Mouse (Mus musculus) cerebellum, adult 2 months (tissue): ENCODE data around the gene Pak6. TPM values are rescaled to one million over a fixed set of nuclear protein-coding genes. Genes with fewer than 3 reads are reported as not detected.
A peak's percentile ranks its signal among the peaks of the same experiment; 100 is the strongest.

ENCODE experiments used
- DNase-seq, 2 experiments: peaks; one replicate each; pipeline ENCODE4 v3.0.0; 2021
- H3K27ac ChIP-seq: fragments of 200-500 bp; 2 replicates; pipeline ENCODE4 v1.5.1; 2012; ENCODE audit warnings: low read length, control low read depth, inconsistent platforms; ENCODE audit not compliant: insufficient read depth
- H3K27me3 ChIP-seq: fragments of 200-500 bp; 2 replicates; pipeline ENCODE4 v1.6.1; 2012; ENCODE audit warnings: inconsistent platforms, mild to moderate bottlenecking, low read length, moderate library complexity; ENCODE audit not compliant: control insufficient read depth, insufficient read depth
- H3K4me1 ChIP-seq: fragments of 200-500 bp; 2 replicates; pipeline ENCODE4 v1.6.1; 2011; ENCODE audit warnings: low read length; ENCODE audit not compliant: control insufficient read depth, insufficient read depth
- H3K4me3 ChIP-seq: fragments of 200-500 bp; replicated peaks from 2 replicates; pipeline ENCODE3; 2011; ENCODE audit warnings: mild to moderate bottlenecking, low read depth, low read length, control low read depth; ENCODE audit not compliant: insufficient read depth
- CTCF ChIP-seq: fragments of 200-500 bp; IDR thresholded peaks from 2 replicates; pipeline ENCODE4 v1.5.1; 2011; ENCODE audit warnings: low read depth, mild to moderate bottlenecking, control low read depth, low read length, moderate library complexity, borderline replicate concordance; ENCODE audit not compliant: insufficient read depth
- POLR2A ChIP-seq: fragments of 200-500 bp; IDR thresholded peaks from 2 replicates; pipeline ENCODE4 v1.6.1; 2011; ENCODE audit warnings: low read length, control low read depth, borderline replicate concordance; ENCODE audit not compliant: insufficient read depth
- WGBS: fragments of 180-500 bp; shearing (Covaris S2); methylation state at CpG from one replicate; pipeline ENCODE4 v1.1.7; 2018; 5-methylcytosine and 5-hydroxymethylcytosine counted together
- polyA plus RNA-seq: library from polyadenylated mRNA; depleted of rRNA; stranded (reverse); fragments of >200 nt; gene quantifications from 2 replicates; pipeline ENCODE4 v1.2.3, GENCODE M21; 2012; rRNA removed

Pak6 gene
- polyA plus RNA-seq, 1 experiment = 6.4 TPM

DNA sequence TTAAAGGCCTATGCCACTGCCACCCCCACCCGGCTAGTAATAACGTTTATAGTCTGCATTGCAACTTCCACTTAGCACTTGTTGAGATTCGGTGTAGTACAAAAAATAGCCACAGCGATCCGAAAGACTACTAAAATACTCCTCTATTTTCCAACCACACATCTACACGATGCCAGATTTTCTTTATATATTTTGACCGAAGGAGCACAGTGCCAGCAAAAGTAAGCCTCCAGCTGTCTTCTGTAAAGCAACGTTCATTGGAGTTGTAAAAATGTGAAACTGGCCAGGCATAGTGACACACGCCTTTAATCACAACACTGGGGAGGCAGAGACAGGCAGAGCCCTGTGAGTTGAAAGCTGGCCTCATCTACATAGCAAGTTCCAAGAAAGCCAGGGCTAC lies 78.1 kb downstream of the Pak6 start:
- no peak overlapping the region for H3K4me3 ChIP-seq
- DNase-seq = no peak
- H3K27ac ChIP-seq = no peak overlapping the region
- H3K4me1 ChIP-seq = no peaks in the 10 kb centered on the region
- WGBS = 63% methylated on average over 9 of the region's 9 CpGs
- H3K27me3 ChIP-seq = no peaks in the 10 kb centered on the region
- TF ChIP-seq CTCF (no peak), POLR2A (no peak)

GRCm38 (mm10) chr2:118743261-118743943 lies 80.3 kb downstream of the Pak6 start:
- no peak overlapping the region for H3K4me3 ChIP-seq
- WGBS = 36% methylated on average over 8 of the region's 8 CpGs
- H3K27ac ChIP-seq = no peak overlapping the region
- no peak for TF ChIP-seq POLR2A
- TF ChIP-seq CTCF = peak; percentile 64; the same call in 1 of the 2 replicates
- no peaks in the 10 kb centered on the region for H3K27me3 ChIP-seq
- H3K4me1 ChIP-seq = 0 out of 2 replicates have a peak, but pooled peaks cover 5% of the 10 kb centered on the region
- peak; percentile 43 to 68 for DNase-seq

DNA sequence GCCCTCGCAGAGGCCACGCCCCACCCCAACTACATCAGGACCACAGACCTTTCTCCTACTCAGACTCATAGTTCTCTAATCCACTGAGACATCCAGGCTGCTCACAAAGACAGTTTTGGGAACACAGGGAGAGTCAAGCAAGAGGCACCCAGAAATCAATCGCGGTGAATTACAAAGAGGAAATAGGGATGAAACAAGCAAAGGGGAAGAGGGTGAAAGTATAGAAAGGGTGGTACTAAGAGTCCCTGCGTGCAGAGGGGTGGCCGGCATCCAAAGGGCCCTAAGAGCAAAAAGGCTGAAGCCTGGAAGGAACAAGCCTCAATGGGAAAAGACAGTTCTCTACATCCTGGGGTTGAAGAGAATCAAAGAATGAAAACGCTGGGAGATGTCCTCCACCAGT lies 81.5 kb downstream of the Pak6 start:
- no peak overlapping the region for H3K4me3 ChIP-seq
- TF ChIP-seq CTCF (no peak), POLR2A (no peak)
- no peak for DNase-seq
- H3K27ac ChIP-seq = no peak overlapping the region
- H3K4me1 ChIP-seq = peaks cover 11% of the 10 kb centered on the region; the same call in 1 of the 2 replicates
- no peaks in the 10 kb centered on the region for H3K27me3 ChIP-seq
- WGBS = 36% methylated on average over 7 of the region's 7 CpGs

DNA sequence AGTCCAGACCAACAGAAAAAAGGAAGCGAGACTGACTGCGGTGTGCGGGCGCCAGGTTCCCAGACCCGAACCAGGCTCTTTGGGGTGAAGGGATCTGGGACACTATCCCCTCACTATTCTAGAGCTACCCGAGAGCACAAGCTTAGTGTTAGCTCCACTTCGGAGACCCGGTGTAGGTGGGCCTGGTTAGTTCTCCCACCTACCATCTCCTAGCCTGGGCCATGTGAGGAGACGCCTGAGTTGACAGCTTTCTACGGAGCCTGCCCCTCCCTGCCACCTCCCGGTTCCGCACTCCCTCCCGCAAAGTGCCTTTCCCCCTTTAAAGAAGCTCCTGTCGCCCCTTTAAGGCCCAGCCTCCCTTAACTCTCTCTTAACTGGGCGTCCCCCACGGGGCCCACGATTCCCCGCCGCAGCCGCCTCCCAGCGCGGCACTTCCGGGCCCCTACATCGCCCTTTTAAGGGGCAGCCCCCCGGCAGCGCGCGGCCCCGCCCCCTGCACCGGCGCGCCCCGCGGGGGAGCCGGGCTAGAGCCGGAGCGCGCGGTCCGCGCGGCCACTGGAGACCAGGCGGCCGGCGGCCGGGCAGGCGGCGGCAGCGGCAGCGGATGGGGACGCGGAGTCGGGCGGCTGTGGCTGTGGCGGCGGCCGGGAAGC lies 82.3 kb downstream of the Pak6 start, which contains the start of gene Inafm2:
Gene Inafm2, plus strand, starts transcription at position 527 of the 653 bp plus-strand sequence.
- DNase-seq = peak; percentile 91 to 93
- peak within 1 kb of the TSS; percentile 58 for H3K27ac ChIP-seq
- TF ChIP-seq POLR2A = peak; percentile 52
- no peak for TF ChIP-seq CTCF
- peaks cover 14% of the 10 kb centered on the region for H3K4me1 ChIP-seq
- WGBS = under 1% methylated on average over 57 of the region's 57 CpGs
- H3K4me3 ChIP-seq = peak within 1 kb of the TSS; percentile 97
- H3K27me3 ChIP-seq = no peaks in the 10 kb centered on the region

DNA sequence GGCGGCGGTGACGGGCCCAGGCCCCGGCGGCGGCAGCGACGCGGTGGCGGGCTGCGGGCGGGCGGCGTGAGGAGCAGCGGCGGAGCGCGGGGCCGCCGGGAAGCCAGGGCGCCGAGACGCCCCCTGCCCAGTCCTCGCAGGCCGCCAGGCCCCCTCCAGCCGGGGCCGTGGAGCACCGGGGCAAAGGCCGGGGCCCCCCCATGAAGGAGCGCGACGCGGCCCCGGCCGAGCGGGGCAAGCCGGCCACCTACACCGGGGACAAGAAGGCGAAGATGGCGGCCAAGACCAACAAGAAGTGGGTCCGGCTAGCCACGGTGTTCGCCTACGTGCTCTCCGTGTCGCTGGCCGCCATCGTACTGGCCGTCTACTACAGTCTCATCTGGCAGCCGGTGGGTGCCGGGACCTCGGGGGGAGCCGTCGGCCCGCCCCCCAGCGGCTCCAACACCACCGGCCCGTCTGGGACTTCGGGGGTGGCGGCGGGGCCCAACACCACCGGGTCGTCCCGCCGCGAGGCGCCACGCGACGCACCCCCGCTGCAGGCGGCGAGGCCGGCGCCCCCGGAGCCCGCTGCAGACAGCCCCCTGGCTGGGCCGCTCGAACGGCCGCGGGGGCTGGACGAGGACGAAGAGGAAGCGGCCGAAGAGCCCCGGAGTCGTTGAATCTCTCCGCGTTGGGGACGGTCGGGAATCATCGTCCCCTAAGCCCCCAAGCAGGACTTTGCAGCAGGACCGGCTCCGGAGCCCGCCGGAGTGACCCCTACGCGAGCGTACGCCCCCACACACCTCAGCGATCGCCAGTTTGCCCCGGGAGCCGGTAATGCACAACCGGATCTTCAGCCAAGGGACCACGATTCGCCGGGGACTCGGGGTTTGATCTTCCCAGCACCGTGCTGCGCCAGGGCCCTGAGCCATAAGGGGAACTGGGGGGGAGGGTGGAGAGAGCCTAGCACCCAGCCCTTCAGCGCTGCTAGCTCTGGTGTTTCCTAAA lies 83.1 kb downstream of the Pak6 start:
- H3K27me3 ChIP-seq = no peaks in the 10 kb centered on the region
- peaks cover 16% of the 10 kb centered on the region for H3K4me1 ChIP-seq
- H3K4me3 ChIP-seq = peak overlapping the region; percentile 97
- TF ChIP-seq CTCF = no peak
- no peak for TF ChIP-seq POLR2A
- peak; percentile 62 to 63 for DNase-seq
- H3K27ac ChIP-seq = peak overlapping the region; percentile 58
- WGBS = under 1% methylated on average over 108 of the region's 113 CpGs

GRCm38 (mm10) chr2:118747301-118747960 lies 84.3 kb downstream of the Pak6 start:
- TF ChIP-seq POLR2A (no peak), CTCF (no peak)
- no peaks in the 10 kb centered on the region for H3K27me3 ChIP-seq
- no peak overlapping the region for H3K27ac ChIP-seq
- H3K4me3 ChIP-seq = peak overlapping the region; percentile 97
- WGBS = 17% methylated on average over 10 of the region's 10 CpGs
- H3K4me1 ChIP-seq = peaks cover 19% of the 10 kb centered on the region
- DNase-seq = peak; percentile 54

Other genes with a start within 250 kb of the Pak6 start
- 219 and 221 TPM in 2 replicates for gene Srp14, start 183.6 kb upstream of the Pak6 start, polyA plus RNA-seq
- 8.6 and 9.2 TPM in 2 replicates for gene Bmf, start 113.6 kb upstream of the Pak6 start, polyA plus RNA-seq
- 2.9 and 3.4 TPM in 2 replicates for gene Bub1b, start 65.1 kb upstream of the Pak6 start, polyA plus RNA-seq
- 0.41 and 0.82 TPM in 2 replicates for gene Ankrd63, start 40.7 kb downstream of the Pak6 start, polyA plus RNA-seq
- 0.86 and 0.97 TPM in 2 replicates for gene Plcb2, start 65.1 kb downstream of the Pak6 start, polyA plus RNA-seq
- 21.8 and 22.0 TPM in 2 replicates for gene Inafm2, start 82.5 kb downstream of the Pak6 start, polyA plus RNA-seq
- 8.3 and 8.5 TPM in 2 replicates for gene Ccdc9b, start 99.4 kb downstream of the Pak6 start, polyA plus RNA-seq
- not detected in 2 replicates for gene Phgr1, start 109.5 kb downstream of the Pak6 start, polyA plus RNA-seq
- 212 and 227 TPM in 2 replicates for gene Disp2, start 116.4 kb downstream of the Pak6 start, polyA plus RNA-seq
- 1.6 and 2.1 TPM in 2 replicates for gene Knstrn, start 150.7 kb downstream of the Pak6 start, polyA plus RNA-seq
- gene Ivd, start 198.7 kb downstream of the Pak6 start, polyA plus RNA-seq = 128 and 134 TPM in 2 replicates
- 16.6 and 16.7 TPM in 2 replicates for gene Bahd1, start 237.1 kb downstream of the Pak6 start, polyA plus RNA-seq